Mouse (Mus musculus): Measurements from ENCODE around the gene Art4. TPM values are rescaled to one million over a fixed set of nuclear protein-coding genes. Genes with fewer than 3 reads are reported as not detected.
"Not testable (repeated sequence)": the region's sequence is repeated elsewhere in the genome, so short reads cannot be mapped to it uniquely, and the experiment has no call there.

Art4 gene
- under 1 TPM in 1 of 4 experiments, not detected in 3; 0.12 TPM for total RNA-seq (2022)

GRCm38 (mm10) chr6:136857186-136857872 lies at the start of gene Art4:
Art4 (minus strand) TSS chr6:136857733.
- no peak for DNase-seq (ENCODE audit: low spot score in 2 of 2)

GRCm38 (mm10) chr6:136906937-136907293 lies 49.4 kb upstream of the Art4 start:
- DNase-seq (ENCODE audit: low spot score in 2 of 2) = no peak

GRCm38 (mm10) chr6:136906283-136906936 lies 48.9 kb upstream of the Art4 start:
- DNase-seq (ENCODE audit: low spot score in 2 of 2) = no peak

GRCm38 (mm10) chr6:136903885-136904470 lies 46.4 kb upstream of the Art4 start:
- no peak for DNase-seq (ENCODE audit: low spot score in 2 of 2)

GRCm38 (mm10) chr6:136902527-136902926 lies 45.0 kb upstream of the Art4 start:
- DNase-seq (ENCODE audit: low spot score in 2 of 2) = no peak

- DNase-seq (ENCODE audit: low spot score in 2 of 2) = no peak
Observed at GRCm38 (mm10) chr6:136901010-136901409, 43.5 kb upstream of the Art4 start.

- no peak for DNase-seq (ENCODE audit: low spot score in 2 of 2)
Observed at GRCm38 (mm10) chr6:136900369-136901009, 43.0 kb upstream of the Art4 start.

- DNase-seq (ENCODE audit: low spot score in 2 of 2) = no peak
Observed at GRCm38 (mm10) chr6:136898954-136899353, 41.4 kb upstream of the Art4 start.

- DNase-seq (ENCODE audit: low spot score in 2 of 2) = no peak
Observed at GRCm38 (mm10) chr6:136898222-136898621, 40.7 kb upstream of the Art4 start.

GRCm38 (mm10) chr6:136897789-136898188 lies 40.3 kb upstream of the Art4 start:
- peak in 1 of 2 experiments; percentile 15 for DNase-seq (ENCODE audit: low spot score in 2 of 2)

- peak in 1 of 2 experiments; percentile 16 for DNase-seq (ENCODE audit: low spot score in 2 of 2)
Observed at GRCm38 (mm10) chr6:136894532-136895339, 37.2 kb upstream of the Art4 start.

- no peak for DNase-seq (ENCODE audit: low spot score in 2 of 2)
Observed at GRCm38 (mm10) chr6:136892002-136892401, 34.5 kb upstream of the Art4 start.

GRCm38 (mm10) chr6:136889554-136889953 lies 32.0 kb upstream of the Art4 start:
- DNase-seq (ENCODE audit: low spot score in 2 of 2) = no peak

GRCm38 (mm10) chr6:136889067-136889466 lies 31.5 kb upstream of the Art4 start:
- no peak for DNase-seq (ENCODE audit: low spot score in 2 of 2)

GRCm38 (mm10) chr6:136887854-136888253 lies 30.3 kb upstream of the Art4 start:
- peak; percentile 25 to 53 for DNase-seq (ENCODE audit: low spot score in 2 of 2)

GRCm38 (mm10) chr6:136884766-136885165 lies 27.2 kb upstream of the Art4 start:
- DNase-seq (ENCODE audit: low spot score in 2 of 2) = not testable (repeated sequence)

GRCm38 (mm10) chr6:136883961-136884360 lies 26.4 kb upstream of the Art4 start:
- DNase-seq (ENCODE audit: low spot score in 2 of 2) = no peak

- no peak for DNase-seq (ENCODE audit: low spot score in 2 of 2)
Observed at GRCm38 (mm10) chr6:136883431-136883915, 25.9 kb upstream of the Art4 start.

- no peak for DNase-seq (ENCODE audit: low spot score in 2 of 2)
Observed at GRCm38 (mm10) chr6:136881678-136882077, 24.1 kb upstream of the Art4 start.

GRCm38 (mm10) chr6:136875670-136876069 lies 18.1 kb upstream of the Art4 start, which contains the start of gene Mgp:
Mgp (minus strand) TSS chr6:136875823.
- DNase-seq (ENCODE audit: low spot score in 2 of 2) = peak; percentile 13 to 37

GRCm38 (mm10) chr6:136874599-136874998 lies 17.1 kb upstream of the Art4 start:
- DNase-seq (ENCODE audit: low spot score in 2 of 2) = no peak
